Mouse (Mus musculus) naive thymus-derived CD4-positive, alpha-beta T cell, adult 2 months (primary cell): Measurements from ENCODE around the gene Lingo3.
A peak's percentile ranks its signal among the peaks of the same experiment; 100 is the strongest.

Source experiments
- DNase-seq: peaks from one replicate; pipeline ENCODE4 v3.0.0-alpha.2; 2011; ENCODE audit warnings: low read depth

Lingo3 gene

GRCm38 (mm10) chr10:80799070-80799566 is 44.7 kb downstream of the Lingo3 start:
- DNase-seq, result peak; percentile 54

DNA sequence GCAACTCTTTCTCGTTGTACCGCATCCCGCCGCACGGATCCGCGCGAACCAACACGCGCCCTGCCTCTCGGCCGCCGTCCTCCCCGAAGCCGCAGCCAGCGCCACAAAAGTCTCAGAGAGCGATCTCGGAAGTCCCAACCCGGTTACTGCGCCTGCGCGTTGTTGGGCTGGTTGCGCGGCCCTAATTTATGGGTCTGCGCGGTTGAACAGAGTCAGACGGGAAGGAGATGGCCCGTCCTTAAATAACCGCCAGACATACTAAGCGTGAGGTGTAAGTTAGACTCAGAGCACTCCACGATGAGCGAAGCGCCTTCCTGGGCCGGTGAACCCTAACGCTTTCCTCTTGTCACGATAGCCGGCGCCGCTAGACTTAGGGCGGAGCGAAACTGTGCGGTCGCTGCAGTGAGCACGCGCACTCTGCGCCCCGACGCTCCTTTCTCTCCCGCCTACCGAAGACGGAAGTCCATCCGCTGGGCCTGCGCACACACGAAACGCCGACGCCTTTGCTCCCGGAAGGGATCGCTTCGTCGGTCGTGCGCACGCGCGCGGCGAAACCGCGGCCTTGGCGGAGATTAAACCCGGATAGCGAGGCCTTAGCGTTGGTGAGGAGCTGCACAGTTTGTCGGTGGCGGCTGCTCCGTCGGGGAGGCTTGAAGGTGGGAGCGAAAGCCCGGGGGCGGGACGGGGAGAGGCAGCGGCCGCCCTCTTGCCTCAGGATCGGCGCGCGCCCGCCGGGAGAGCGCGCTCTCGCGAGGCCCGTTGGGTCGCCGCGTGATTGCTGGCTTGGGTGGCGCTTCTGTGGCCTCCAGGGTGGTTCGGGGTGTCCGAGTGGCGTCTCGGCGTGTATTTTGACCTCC is 45.5 kb downstream of the Lingo3 start, which contains the start of the genes Sf3a2 and Plekhj1:
Sf3a2 (plus strand) TSS at position 49 of the 857 bp plus-strand sequence.
Plekhj1 (minus strand) TSS at position 477 of the 857 bp plus-strand sequence.
- DNase-seq, result peak; percentile 99

DNA sequence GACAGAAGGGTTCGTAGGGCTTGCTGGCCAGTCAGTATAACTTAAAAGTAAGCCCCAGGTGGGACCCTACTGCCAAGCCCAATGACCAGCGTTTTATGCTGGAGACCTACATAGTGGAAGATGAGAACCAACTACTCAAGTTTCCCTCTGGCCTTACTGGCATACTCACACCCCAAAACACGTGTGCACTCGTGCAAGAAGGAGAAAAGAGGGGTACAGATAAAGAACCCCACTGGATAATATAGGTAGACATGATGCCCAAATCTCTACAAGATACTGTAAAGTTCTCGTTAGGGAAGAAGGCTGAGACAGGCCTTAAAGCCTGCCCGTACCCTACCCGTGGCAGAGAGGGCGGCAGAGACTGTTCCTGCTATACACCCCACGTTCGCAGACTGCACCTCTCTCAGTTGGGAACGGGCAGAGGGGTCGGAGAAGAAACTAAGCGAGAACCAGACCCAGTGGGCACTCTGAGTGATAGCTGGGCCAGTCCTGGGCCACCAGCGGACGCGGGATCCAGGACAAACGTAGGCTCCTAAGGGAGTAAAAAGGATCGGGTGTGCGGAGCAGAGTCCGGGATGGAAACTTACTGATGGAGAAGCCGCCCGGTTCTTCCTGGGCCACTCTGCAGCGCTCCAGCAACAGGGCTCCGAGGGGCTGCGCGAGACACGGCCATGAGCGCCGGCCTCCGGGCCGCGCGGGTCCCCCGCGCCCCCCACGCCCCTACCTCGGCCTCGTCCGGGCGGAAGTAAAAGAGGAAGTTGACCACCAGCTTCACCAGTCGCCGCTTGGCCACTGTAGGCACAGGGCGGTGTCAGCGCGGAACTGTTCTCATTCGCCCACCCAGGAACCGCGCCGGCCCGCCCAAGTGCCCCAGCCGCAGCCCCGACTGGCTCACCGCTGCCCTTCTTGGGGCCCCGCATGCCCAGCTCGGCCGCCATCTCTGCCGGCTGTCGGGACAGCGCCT is 46.4 kb downstream of the Lingo3 start:
- DNase-seq, result peak; percentile 47

- no peak for DNase-seq
Measured at GRCm38 (mm10) chr10:80796307-80796848, 47.5 kb downstream of the Lingo3 start.

DNA sequence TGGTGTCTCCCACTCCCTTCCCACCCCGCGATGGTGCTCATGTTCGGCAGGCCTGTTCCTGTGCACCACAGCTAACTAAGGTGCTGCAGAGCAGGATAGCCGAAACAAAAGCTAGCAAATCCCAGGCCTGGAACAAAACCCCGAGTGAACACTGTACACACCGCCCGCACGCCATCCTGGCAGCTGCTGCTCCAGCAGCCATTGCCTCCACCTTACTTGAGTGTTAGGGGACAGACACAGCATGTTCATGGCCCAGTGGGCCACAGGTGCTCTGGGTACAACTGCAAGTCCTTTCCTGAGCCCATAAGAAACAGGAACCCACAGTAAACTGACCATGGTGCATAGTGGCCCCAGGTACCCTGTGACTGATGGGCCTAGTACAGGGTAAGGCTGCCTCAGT is 49.1 kb downstream of the Lingo3 start:
- no peak for DNase-seq

DNA sequence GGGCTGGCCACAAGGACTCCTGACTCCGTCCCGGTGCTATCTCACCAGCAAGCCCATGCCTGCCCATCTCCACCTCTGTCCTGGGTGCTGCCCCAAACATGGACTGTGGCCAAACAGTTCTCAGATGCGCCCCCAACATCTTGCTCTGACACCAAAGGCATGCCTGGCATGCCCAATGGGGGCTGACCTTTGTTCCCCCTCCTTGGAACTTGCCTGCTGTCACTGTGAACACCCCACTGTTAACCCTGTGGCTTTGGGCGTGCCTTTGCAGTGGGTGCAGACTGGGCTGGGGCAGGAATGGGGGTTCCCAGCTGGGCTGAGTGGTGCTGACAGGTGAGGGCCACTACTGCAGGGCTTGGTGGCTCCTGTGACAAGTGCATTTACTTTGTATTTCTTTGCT is 50.0 kb downstream of the Lingo3 start:
- no peak for DNase-seq

GRCm38 (mm10) chr10:80793033-80793784 is 50.6 kb downstream of the Lingo3 start:
- DNase-seq, result no peak

GRCm38 (mm10) chr10:80792175-80793032 is 51.4 kb downstream of the Lingo3 start:
- peak; percentile 43 for DNase-seq

GRCm38 (mm10) chr10:80791476-80792174 is 52.2 kb downstream of the Lingo3 start:
- DNase-seq, result no peak

GRCm38 (mm10) chr10:80790761-80791404 is 53.0 kb downstream of the Lingo3 start:
- DNase-seq, result no peak

GRCm38 (mm10) chr10:80787517-80787916 is 56.3 kb downstream of the Lingo3 start:
- DNase-seq, result no peak

- no peak for DNase-seq
Measured at GRCm38 (mm10) chr10:80785963-80786362, 57.9 kb downstream of the Lingo3 start.

DNA sequence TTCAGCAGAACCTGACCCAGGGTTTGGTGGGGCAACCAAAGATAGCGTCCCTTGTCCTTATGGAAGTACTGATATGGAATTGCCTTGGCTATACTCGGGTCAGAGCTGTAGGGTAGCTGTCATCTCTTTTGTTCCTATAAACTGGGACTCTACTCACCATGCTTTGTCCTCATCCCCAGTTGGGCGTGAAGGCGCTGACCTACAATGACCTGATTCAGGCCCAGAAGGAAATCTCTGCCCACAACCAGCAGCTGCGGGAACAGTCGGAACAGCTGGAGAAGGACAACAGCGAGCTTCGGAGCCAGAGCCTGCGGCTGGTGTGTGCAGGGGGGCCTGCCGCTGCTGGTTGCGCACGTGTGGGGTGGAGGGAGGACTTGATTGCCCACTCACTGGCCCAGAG is 59.0 kb downstream of the Lingo3 start:
- DNase-seq, result no peak

DNA sequence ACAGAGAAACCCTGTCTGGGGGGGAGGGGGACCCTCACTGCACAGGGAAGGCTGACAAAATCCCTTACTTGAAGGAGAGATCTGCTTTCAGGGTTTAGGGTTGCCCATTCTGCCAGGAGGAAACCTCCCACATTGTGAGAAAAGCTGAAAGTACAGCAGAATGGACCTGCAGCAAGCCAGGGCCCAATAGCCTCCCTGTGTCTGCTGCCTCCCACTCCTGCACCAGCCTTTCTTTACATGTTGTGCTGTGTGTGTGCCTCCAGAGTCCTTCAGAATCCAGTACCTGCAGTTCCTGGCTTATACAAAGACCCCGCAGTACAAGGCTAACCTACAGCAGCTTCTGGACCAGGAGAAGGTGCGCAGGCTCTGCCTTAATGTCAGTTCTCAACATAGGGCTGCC is 59.5 kb downstream of the Lingo3 start:
- no peak for DNase-seq
